Mouse (Mus musculus) liver, embryonic 11.5 days (tissue): Measurements from ENCODE around the gene Sik3. TPM values are rescaled to one million over a fixed set of nuclear protein-coding genes. Genes with fewer than 3 reads are reported as not detected.
"Not testable (repeated sequence)": the region's sequence is repeated elsewhere in the genome, so short reads cannot be mapped to it uniquely, and the experiment has no call there.

Source experiments
- ATAC-seq: fragments of 200-750 bp; cut with Nextera tagmentation; replicated peaks from 2 replicates; pipeline ENCODE4 v1.8.0; 2017; ENCODE audit warnings: moderate number of reproducible peaks, mild to moderate bottlenecking, moderate TSS enrichment, moderate library complexity; ENCODE audit not compliant: low FRiP score
- DNase-seq: peaks from one replicate; pipeline ENCODE4 v3.0.0-alpha.2; 2017; ENCODE audit warnings: low spot score
- H3K27ac ChIP-seq: fragments of 300-500 bp; sonication (generic); 2 replicates; pipeline ENCODE4 v1.5.1; 2014; ENCODE audit warnings: mild to moderate bottlenecking, low read depth, low read length, control low read depth
- H3K27me3 ChIP-seq: fragments of 300-500 bp; sonication (generic); replicated peaks from 2 replicates; pipeline ENCODE4 v1.6.1; 2014; ENCODE audit warnings: low read length, mixed read lengths; ENCODE audit not compliant: control insufficient read depth, insufficient read depth
- H3K36me3 ChIP-seq: fragments of 300-500 bp; sonication (generic); 2 replicates; pipeline ENCODE4 v1.6.1; 2014; ENCODE audit warnings: mild to moderate bottlenecking, low read length, moderate library complexity, mixed read lengths; ENCODE audit not compliant: control insufficient read depth, insufficient read depth
- H3K4me1 ChIP-seq: fragments of 300-500 bp; sonication (generic); replicated peaks from 2 replicates; pipeline ENCODE4 v1.6.1; 2014; ENCODE audit warnings: low read length, mixed read lengths; ENCODE audit not compliant: control insufficient read depth, insufficient read depth
- H3K4me2 ChIP-seq: fragments of 300-500 bp; sonication (generic); 2 replicates; pipeline ENCODE4 v1.6.1; 2014; ENCODE audit warnings: mild to moderate bottlenecking, control low read depth, moderate library complexity
- H3K4me3 ChIP-seq: fragments of 300-500 bp; sonication (generic); 2 replicates; pipeline ENCODE4 v1.5.1; 2014; ENCODE audit warnings: low read depth, low read length, control low read depth
- H3K9ac ChIP-seq: fragments of 300-500 bp; sonication (generic); 2 replicates; pipeline ENCODE4 v1.6.1; 2014; ENCODE audit warnings: low read depth, low read length, control low read depth
- H3K9me3 ChIP-seq: fragments of 300-500 bp; sonication (generic); 2 replicates; pipeline ENCODE4 v1.6.1; 2016; ENCODE audit warnings: low read length, inconsistent platforms, mixed read lengths; ENCODE audit not compliant: control insufficient read depth
- WGBS: fragments of 180-500 bp; shearing (Covaris S2); extraction: QIAGEN DNeasy Blood & Tissue Kit; methylation state at CpG from one replicate; pipeline ENCODE4 v1.1.7; 2014; 5-methylcytosine and 5-hydroxymethylcytosine counted together
- polyA plus RNA-seq: library from polyadenylated mRNA; unstranded; fragments of >200 nt; fragmentation: Nextera tagmentation; extraction: Ambion mirVana; gene quantifications from 2 replicates; pipeline ENCODE4 v1.2.1, GENCODE M21; 2014

Sik3 gene
- polyA plus RNA-seq, 1 experiment from 2014 or later: 9.5 TPM

DNA sequence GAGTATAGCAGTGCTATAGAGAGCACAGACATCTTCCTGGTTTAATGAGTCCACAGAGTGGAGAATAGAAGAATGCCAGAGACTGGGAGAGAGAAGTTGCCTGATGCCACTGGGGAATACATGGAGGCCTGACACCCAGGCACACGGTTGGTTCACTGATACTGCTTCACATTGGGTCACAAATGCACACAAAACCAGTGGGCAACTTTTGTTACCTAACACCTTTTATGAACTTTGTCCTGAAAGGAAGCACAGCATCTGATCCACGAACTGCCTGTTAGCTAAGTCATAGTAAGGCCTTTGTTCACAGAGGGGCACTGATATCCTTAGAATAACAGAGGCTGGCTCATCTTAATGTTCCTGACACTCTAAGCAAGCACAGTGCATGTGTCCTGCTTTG is 116.6 kb downstream of the Sik3 start:
- Histone ChIP-seq H3K4me2 (no peak overlapping the region), H3K4me1 (no peaks in the 10 kb centered on the region; the same call in 1 of the 2 replicates), H3K36me3 (no peaks in the 10 kb centered on the region), H3K4me3 (no peak overlapping the region), H3K27me3 (no peaks in the 10 kb centered on the region), H3K9me3 (no peaks in the 10 kb centered on the region), H3K27ac (no peak overlapping the region), H3K9ac (no peak overlapping the region)
- DNase-seq: no peak
- ATAC-seq: no peak
- WGBS: 72% methylated on average over 2 of the region's 2 CpGs

DNA sequence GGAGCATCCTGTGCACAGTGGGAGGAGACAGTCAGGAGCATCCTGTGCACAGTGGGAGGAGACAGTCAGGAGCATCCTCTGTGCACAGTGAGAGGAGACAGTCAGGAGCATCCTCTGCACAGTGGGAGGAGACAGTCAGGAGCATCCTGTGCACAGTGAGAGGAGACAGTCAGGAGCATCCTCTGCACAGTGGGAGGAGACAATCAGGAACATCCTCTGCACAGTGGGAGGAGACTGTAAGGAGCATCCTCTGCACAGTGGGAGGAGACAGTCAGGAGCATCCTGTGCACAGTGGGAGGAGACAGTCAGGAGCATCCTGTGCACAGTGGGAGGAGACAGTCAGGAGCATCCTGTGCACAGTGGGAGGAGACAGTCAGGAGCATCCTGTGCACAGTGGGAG is 120.2 kb downstream of the Sik3 start:
- H3K27ac ChIP-seq: not testable (repeated sequence)

GRCm38 (mm10) chr9:46138831-46139230 is 126.2 kb downstream of the Sik3 start:
- Histone ChIP-seq H3K4me2 (no peak overlapping the region), H3K36me3 (no peaks in the 10 kb centered on the region), H3K27me3 (no peaks in the 10 kb centered on the region), H3K9ac (no peak overlapping the region), H3K4me1 (no peaks in the 10 kb centered on the region), H3K4me3 (no peak overlapping the region), H3K9me3 (no peaks in the 10 kb centered on the region), H3K27ac (no peak overlapping the region)
- no peak for ATAC-seq
- 80% methylated on average over 6 of the region's 6 CpGs for WGBS
- DNase-seq: no peak

More for the DNA sequence above, 120.2 kb downstream of the Sik3 start:
- ATAC-seq, H3K4me3 ChIP-seq, H3K27me3 ChIP-seq, H3K36me3 ChIP-seq, DNase-seq, H3K4me2 ChIP-seq, H3K9ac ChIP-seq, H3K4me1 ChIP-seq, H3K9me3 ChIP-seq: not testable (repeated sequence)

- Histone ChIP-seq H3K27ac (no peak overlapping the region), H3K4me1 (no peaks in the 10 kb centered on the region), H3K4me2 (no peak overlapping the region), H3K27me3 (no peaks in the 10 kb centered on the region), H3K9me3 (no peaks in the 10 kb centered on the region), H3K4me3 (no peak overlapping the region), H3K9ac (no peak overlapping the region), H3K36me3 (no peaks in the 10 kb centered on the region)
- no peak for DNase-seq
- no peak for ATAC-seq
- WGBS: 96% methylated on average over 1 of the region's 1 CpGs
Observed at GRCm38 (mm10) chr9:46140811-46141210, 128.2 kb downstream of the Sik3 start.

- Histone ChIP-seq H3K4me2 (no peak overlapping the region), H3K27me3 (no peaks in the 10 kb centered on the region), H3K4me3 (no peak overlapping the region), H3K9ac (no peak overlapping the region), H3K36me3 (no peaks in the 10 kb centered on the region), H3K4me1 (no peaks in the 10 kb centered on the region), H3K27ac (no peak overlapping the region), H3K9me3 (no peaks in the 10 kb centered on the region)
- 85% methylated on average over 1 of the region's 1 CpGs for WGBS
- no peak for ATAC-seq
- no peak for DNase-seq
Observed at GRCm38 (mm10) chr9:46142031-46142430, 129.4 kb downstream of the Sik3 start.

GRCm38 (mm10) chr9:46142492-46142891 is 129.9 kb downstream of the Sik3 start:
- no peaks in the 10 kb centered on the region for H3K4me1 ChIP-seq
- no peak overlapping the region for H3K4me2 ChIP-seq
- ATAC-seq: no peak
- no peak overlapping the region for H3K4me3 ChIP-seq
- H3K9me3 ChIP-seq: no peaks in the 10 kb centered on the region
- no peaks in the 10 kb centered on the region for H3K27me3 ChIP-seq
- no peak for DNase-seq
- WGBS: 83% methylated on average over 1 of the region's 1 CpGs
- H3K9ac ChIP-seq: no peak overlapping the region
- H3K27ac ChIP-seq: no peak overlapping the region
- no peaks in the 10 kb centered on the region for H3K36me3 ChIP-seq

- H3K4me3 ChIP-seq: no peak overlapping the region
- WGBS: 83% methylated on average over 6 of the region's 6 CpGs
- H3K9ac ChIP-seq: no peak overlapping the region
- no peak overlapping the region for H3K4me2 ChIP-seq
- H3K36me3 ChIP-seq: no peaks in the 10 kb centered on the region
- ATAC-seq: no peak
- no peak for DNase-seq
- no peaks in the 10 kb centered on the region for H3K9me3 ChIP-seq
- peaks cover 16% of the 10 kb centered on the region for H3K4me1 ChIP-seq
- H3K27me3 ChIP-seq: no peaks in the 10 kb centered on the region
- no peak overlapping the region for H3K27ac ChIP-seq
Observed at GRCm38 (mm10) chr9:46144976-46145375, 132.4 kb downstream of the Sik3 start.

GRCm38 (mm10) chr9:46146437-46146836 is 133.8 kb downstream of the Sik3 start:
- ATAC-seq: no peak

GRCm38 (mm10) chr9:46148723-46149122 is 136.1 kb downstream of the Sik3 start:
- ATAC-seq: 0 out of 2 replicates have a peak, but pooled peaks have one; percentile 31
- DNase-seq: no peak
- Histone ChIP-seq H3K4me1 (peaks cover 33% of the 10 kb centered on the region), H3K9ac (no peak overlapping the region), H3K27me3 (no peaks in the 10 kb centered on the region), H3K9me3 (no peaks in the 10 kb centered on the region), H3K27ac (no peak overlapping the region), H3K36me3 (no peaks in the 10 kb centered on the region), H3K4me3 (no peak overlapping the region), H3K4me2 (no peak overlapping the region)
- 76% methylated on average over 4 of the region's 4 CpGs for WGBS

More at GRCm38 (mm10) chr9:46146437-46146836, 133.8 kb downstream of the Sik3 start:
- whole genome bisulfite sequencing: 81% methylated on average over 3 of the region's 3 CpGs
- no peak overlapping the region for H3K4me2 ChIP-seq
- no peak overlapping the region for H3K4me3 ChIP-seq
- DNase-seq: no peak
- no peaks in the 10 kb centered on the region for H3K27me3 ChIP-seq
- no peak overlapping the region for H3K27ac ChIP-seq
- peaks cover 26% of the 10 kb centered on the region for H3K4me1 ChIP-seq
- no peaks in the 10 kb centered on the region for H3K9me3 ChIP-seq
- H3K36me3 ChIP-seq: no peaks in the 10 kb centered on the region
- no peak overlapping the region for H3K9ac ChIP-seq
